Mouse (Mus musculus) gastrocnemius, adult 2 months (tissue): Measurements from ENCODE around the gene Zdhhc8. TPM values are rescaled to one million over a fixed set of nuclear protein-coding genes. Genes with fewer than 3 reads are reported as not detected.
A peak's percentile ranks its signal among the peaks of the same experiment; 100 is the strongest.

Experiments
- DNase-seq: peaks from one replicate; pipeline ENCODE4 v3.0.0; 2022
- H3K27ac ChIP-seq: fragments of 200-600 bp; 2 replicates; pipeline ENCODE4 v1.8.1; 2022; ENCODE audit warnings: mild to moderate bottlenecking
- H3K4me3 ChIP-seq: fragments of 200-600 bp; 2 replicates; pipeline ENCODE4 v1.8.1; 2022; ENCODE audit warnings: mild to moderate bottlenecking, moderate library complexity
- CTCF ChIP-seq: fragments of 200-600 bp; IDR thresholded peaks from 2 replicates; pipeline ENCODE4 v1.8.1; 2022; ENCODE audit warnings: antibody characterized with exemption, mild to moderate bottlenecking, moderate library complexity
- intact Hi-C: fragments of 180-260 bp; cut with DNase I; formaldehyde crosslinking; loops from one replicate; pipeline ENCODE4 v1.15.1; 2025
- long read RNA-seq, 2 experiments: library from polyadenylated mRNA; stranded (forward); transcript quantifications; one replicate each; pipeline ENCODE4 v2.0.0; 2021
- total RNA-seq, 2 experiments: library from RNA; stranded (reverse); gene quantifications; 2 replicates each; pipeline ENCODE4 v1.2.3; 2021

Zdhhc8 gene
- total RNA-seq: 10 to 100 TPM; 21.6 to 28.7 TPM
- long read RNA-seq, experiment 1, full-length matches to known transcripts: 11 of 29 reads
- long read RNA-seq, experiment 1, partial matches to known transcripts: 4 of 29 reads
- long read RNA-seq, experiment 1, other reads (novel, unspliced or antisense): 14 of 29 reads
- long read RNA-seq, experiment 2, full-length matches to known transcripts: 7 of 31 reads
- long read RNA-seq, experiment 2, partial matches to known transcripts: 5 of 31 reads
- long read RNA-seq, experiment 2, other reads (novel, unspliced or antisense): 19 of 31 reads

DNA sequence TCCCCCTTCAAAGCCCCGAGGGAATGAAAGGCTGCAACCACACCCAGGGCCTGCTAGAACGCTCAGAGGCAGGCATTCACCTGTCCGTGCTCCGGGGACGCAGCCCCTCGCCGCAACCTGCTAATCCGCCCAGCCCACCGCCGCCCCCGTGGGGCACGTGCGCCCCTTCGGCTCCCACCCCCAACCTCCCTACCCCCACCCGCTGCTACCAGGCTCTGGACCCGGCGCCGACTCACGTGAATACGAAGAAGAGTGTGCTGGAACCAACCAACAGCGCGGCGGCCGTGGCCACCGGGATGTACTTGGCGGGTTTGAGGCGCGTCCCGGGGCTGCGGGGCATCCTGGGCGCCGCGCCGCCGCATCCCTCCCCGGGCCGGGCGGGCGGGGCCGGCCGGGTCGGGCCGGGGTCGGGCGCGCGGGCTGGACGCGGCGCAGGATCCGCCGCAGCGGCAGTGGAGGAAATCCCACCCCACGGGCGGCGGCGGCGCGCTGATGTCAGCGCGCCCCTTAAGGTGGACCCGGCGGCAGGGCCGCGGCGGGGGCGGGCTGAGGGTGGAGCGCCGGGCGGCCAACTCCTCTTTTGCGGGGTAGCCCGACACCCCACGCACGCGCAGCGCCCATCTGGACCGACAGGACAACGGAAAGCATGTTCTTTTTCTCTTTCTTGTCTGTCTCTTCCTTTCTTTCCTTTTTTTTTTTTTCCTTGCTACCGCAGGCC lies at the start of gene Zdhhc8:
Zdhhc8 (minus strand) TSS at position 466 of the 718 bp plus-strand sequence.
- intact Hi-C loops: loop anchor here (10.0 kb wide), 1 partner anchor 320 kb away; the partner anchor contains the start of genes Ess2 and Gsc2
- peak; percentile 90 for DNase-seq
- no peak for TF ChIP-seq CTCF
- H3K4me3 ChIP-seq: peak within 1 kb of the TSS; percentile 95
- peak within 1 kb of the TSS; percentile 94 for H3K27ac ChIP-seq

DNA sequence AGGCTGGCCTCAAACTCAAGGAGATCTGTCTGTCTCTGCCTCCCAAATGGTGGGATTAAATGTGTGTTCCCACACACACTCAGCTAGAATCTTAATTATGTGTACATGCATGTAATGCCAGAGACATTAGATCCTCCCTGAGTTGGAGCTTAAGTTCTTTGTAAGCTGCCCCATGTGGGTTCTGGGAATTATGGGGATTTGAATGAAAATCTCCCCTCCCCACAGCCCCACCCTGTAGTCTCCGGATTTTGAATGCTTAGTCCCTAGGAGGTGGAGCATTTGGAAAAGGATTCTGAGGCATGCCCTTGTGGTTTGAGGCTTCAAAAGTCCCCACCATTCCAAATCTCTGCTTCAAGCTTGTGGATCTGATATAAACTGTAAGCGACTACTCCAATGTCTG lies 40.2 kb upstream of the Zdhhc8 start:
- DNase-seq: no peak
- intact Hi-C loops: no loop called here
- Histone ChIP-seq H3K27ac (no peak overlapping the region), H3K4me3 (no peak overlapping the region)
- TF ChIP-seq CTCF: no peak

DNA sequence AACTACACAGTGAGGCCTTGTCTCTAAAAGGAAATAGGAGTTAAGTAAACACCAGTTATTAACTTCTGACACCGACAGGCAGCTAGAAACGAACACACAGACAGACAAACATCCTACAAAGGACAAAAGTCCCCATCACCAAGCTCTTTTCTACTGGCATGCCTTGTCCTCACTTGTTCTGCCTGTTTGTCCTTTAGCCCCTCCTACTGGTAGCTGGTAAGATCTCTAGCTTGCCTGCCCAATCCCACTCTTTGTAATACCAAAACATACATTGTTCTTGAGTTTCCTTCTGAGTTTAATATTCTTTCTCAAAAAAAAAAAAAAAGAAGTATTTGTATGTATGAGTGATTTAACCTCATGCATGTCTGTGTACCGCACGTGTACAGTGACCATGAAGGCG lies 33.2 kb upstream of the Zdhhc8 start:
- H3K4me3 ChIP-seq: no peak overlapping the region
- TF ChIP-seq CTCF: peak; percentile 40; the same call in 1 of the 2 replicates
- DNase-seq: no peak
- no peak overlapping the region for H3K27ac ChIP-seq
- intact Hi-C loops: no loop called here

DNA sequence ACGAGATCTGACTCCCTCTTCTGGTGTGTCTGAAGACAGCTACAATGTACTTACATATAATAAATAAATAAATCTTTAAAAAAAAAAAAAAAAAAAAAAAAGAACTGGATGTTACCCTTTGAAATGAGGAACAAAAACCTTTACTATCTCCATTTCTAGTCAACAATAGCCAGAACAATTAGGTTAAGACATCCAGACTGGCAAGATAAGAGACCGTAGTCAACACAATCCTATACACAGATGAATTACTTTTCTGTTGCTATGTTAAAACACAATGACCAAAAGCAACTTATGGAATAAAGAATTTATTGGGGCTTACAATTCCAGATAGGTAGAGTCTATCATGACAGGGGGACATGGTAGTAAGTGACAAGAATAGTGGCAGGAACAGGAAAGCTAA lies 30.1 kb upstream of the Zdhhc8 start:
- Histone ChIP-seq H3K27ac (no peak overlapping the region), H3K4me3 (no peak overlapping the region)
- intact Hi-C loops: no loop called here
- DNase-seq: no peak
- no peak for TF ChIP-seq CTCF

DNA sequence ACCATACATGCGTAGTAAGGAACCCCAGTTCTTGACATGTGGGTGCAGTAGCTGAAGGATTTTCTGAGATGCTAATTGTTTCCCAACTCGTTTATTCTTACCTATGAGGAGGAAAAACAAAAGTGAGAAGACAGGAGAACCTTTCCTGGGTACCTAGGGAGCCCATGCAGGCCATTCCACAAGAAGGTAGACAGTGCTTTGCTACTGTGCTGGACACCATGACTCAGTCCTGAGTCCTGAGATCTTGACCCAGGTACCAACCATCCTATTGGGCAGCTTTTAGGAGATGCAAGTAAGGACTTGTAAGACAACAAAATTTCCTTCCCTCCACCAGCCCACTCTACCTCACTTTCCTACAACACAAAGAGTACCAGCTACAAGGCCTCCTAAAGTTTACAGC lies 23.3 kb upstream of the Zdhhc8 start, which contains the start of gene Gm49776:
Gm49776 (minus strand) TSS at position 101 of the 400 bp plus-strand sequence.
- no peak for DNase-seq
- no peak for TF ChIP-seq CTCF
- H3K4me3 ChIP-seq: no peak within 1 kb of the TSS
- intact Hi-C loops: no loop called here
- no peak within 1 kb of the TSS for H3K27ac ChIP-seq

DNA sequence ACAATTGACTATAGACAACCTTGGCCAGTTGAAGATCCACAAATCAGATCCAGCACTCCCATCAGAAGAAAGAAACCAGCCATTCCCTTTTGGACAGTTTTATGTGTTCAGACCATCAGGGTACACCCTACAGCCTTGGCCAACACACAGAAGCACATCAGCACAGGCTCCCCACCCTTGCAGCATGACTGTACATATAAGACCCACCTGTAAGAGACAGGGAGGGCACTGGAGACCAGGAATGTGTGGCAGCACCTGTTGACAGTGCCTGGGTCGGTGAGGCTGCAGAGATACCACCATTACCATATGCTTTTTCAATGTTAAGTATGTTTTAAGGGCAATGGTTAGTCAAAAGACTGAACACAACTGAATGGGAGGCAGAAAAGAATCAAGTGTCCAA lies 18.9 kb upstream of the Zdhhc8 start:
- intact Hi-C loops: no loop called here
- Histone ChIP-seq H3K4me3 (no peak overlapping the region), H3K27ac (no peak overlapping the region)
- TF ChIP-seq CTCF: no peak
- DNase-seq: no peak

DNA sequence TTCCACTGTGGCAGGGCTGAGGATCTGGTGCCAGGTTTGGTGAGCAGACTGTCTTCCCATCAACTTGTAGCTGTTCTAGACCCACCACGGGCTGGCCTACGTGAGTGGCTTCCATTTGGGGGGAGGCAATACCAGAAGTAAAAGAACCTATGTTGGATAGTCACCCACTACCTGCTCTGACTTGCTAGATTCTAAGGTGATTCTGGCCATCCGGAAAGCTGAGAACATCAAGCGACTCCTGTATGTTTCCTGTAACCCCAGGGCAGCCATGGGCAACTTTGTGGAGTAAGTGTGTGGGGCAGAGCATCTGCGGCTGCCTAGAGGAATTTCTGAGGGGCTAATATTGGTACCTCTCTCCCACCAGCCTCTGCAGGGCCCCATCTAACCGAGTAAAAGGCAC lies 17.8 kb upstream of the Zdhhc8 start:
- intact Hi-C loops: no loop called here
- no peak for DNase-seq
- no peak for TF ChIP-seq CTCF
- H3K4me3 ChIP-seq: no peak overlapping the region
- no peak overlapping the region for H3K27ac ChIP-seq

DNA sequence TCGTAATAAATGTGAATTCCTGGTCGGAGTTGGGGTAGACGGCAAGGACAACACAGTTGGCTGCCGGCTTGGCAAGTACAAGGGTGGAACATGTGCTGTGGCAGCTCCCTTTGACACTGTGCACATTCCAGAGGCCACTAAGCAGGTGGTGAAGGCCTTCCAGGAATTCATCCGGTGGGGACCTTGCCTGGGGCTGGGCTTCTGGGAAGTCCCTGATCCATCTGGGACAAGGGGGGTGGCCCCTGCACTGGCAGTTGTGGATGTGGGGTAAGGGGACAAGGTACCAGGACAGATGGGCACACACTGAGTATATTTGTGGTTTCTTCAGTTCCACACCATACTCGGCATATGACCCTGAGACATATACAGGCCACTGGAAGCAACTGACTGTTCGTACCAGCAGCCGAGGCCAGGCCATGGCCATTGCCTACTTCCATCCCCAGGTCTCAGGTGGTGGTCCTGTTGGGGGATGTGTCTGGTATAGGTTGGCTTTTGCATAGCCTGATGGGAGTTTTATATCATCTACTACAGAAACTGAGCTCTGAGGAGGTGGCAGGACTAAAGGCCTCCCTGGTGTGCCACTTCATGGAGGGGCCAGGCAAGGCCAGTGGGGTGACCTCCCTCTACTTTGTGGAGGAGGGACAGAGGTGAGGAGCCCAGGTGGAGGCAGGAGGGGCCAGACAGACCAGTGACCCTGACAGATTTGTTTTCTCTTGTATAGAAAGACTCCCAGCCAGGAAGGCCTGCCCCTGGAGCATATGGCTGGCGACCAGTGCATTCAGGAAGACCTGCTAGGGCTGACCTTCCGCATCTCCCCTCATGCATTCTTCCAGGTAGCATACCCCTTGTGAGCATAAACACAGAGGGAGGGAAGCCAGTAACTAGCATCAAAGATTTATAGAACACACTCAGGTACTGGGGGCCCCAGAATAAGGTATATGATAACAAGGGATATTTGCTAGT lies 16.2 kb upstream of the Zdhhc8 start:
- Histone ChIP-seq H3K4me3 (peak overlapping the region; percentile 7; the same call in 1 of the 2 replicates), H3K27ac (no peak overlapping the region)
- DNase-seq: no peak
- TF ChIP-seq CTCF: no peak
- intact Hi-C loops: no loop called here

DNA sequence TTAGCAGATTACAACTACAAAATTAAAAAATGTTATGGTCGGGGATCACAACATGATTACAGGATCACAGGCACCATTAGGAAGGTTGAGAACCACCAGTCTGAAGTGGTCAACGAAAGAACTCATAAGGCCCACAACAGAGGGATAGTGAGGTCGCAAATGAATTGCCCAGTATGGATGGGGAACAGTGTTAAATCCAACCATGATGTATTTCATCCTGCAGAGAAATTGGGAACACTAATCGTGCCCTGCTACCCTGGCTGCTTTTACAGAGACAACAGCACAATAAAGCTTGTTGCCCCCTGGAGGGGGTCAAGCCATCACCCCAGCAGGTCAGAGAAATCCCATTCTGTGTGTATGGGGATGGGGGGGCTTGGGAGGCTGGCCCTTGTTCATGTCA lies 15.3 kb upstream of the Zdhhc8 start:
- TF ChIP-seq CTCF: no peak
- Histone ChIP-seq H3K27ac (no peak overlapping the region), H3K4me3 (peak overlapping the region; percentile 93)
- intact Hi-C loops: no loop called here
- no peak for DNase-seq

DNA sequence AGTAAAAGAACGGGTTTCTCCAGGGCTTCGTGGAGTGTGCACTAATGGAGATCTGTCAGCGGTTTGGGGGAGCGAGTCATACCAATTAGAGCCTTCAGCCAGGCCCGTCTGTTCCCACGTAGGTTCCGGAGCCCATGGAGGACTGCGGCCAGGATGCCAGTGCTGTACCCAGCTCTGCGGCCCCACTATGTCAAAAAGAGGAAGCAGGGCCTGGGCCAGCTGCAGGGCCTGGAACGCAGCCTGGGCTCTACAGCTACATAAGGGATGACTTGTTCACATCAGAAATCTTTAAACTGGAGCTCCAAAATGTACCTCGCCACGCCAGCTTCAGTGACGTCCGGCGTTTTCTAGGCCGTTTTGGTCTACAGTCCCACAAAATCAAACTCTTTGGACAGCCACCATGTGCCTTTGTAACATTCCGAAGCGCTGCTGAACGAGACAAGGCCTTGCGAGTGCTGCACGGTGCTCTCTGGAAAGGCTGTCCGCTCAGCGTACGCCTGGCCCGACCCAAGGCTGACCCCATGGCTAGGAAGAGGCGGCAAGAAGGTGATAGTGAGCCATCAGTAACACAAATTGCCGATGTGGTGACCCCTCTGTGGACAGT lies 14.5 kb upstream of the Zdhhc8 start:
- DNase-seq: peak; percentile 60
- no peak for TF ChIP-seq CTCF

DNA sequence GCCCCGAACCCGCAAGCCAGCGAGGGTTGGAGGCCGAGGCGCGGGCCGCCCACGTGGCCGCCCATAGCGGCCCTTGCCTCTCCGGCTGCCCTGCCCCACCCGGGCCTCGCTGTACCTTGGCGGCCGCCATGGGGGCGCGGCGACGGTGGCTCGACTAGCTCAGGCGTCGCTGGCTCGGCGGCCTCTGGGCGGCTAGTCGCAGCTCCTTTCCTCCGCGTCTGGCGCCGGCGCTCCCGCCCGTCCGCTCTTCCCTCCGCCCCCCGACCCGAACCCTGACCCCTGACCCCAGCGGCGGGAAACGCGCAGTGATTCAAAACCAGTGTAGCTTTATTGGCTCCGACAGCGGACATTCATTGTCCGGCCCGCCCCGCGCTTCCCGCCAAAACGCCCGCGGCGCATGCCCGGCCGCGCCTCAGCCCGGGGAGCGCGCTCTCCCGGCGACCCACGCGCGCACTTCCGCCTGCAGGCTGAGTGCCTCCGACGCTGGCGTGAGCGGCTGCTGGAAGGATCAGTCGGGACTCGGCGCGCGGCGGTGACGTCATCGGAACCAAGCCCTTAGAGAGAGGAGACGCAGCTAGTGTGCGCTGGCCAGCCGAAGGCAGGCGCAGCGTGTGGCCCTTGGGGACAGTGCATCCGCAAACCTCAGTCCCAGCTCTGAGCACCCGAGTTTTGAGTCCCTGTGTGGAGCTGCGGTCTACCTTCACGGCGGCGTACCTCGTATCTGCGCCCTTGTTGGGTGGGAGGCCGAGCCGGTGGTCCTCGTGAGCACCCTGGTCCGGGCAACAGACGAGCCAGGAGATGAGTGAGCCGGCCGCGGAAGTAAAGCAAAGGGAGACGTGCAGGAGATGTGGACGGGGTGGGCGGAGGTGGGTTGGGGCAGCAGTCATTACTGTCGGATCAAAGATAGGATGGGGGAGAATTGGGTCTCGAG lies 13.8 kb upstream of the Zdhhc8 start, which contains the start of the genes Trmt2a and Ranbp1:
Trmt2a (plus strand) TSS at position 247 of the 931 bp plus-strand sequence.
Ranbp1 (minus strand) TSS at position 300 of the 931 bp plus-strand sequence.
- Histone ChIP-seq H3K27ac (peak within 1 kb of the TSS; percentile 97), H3K4me3 (peak within 1 kb of the TSS; percentile 93)
- peak; percentile 100 for DNase-seq
- intact Hi-C loops: loop anchor here (5.0 kb wide), 1 partner anchor 39 kb away; the partner anchor contains the start of gene Dgcr8
- no peak for TF ChIP-seq CTCF

More for the DNA sequence above, 14.5 kb upstream of the Zdhhc8 start:
- Histone ChIP-seq H3K4me3 (peak overlapping the region; percentile 93), H3K27ac (peak overlapping the region; percentile 97)
- intact Hi-C loops: loop anchor here (5.0 kb wide), 1 partner anchor 38 kb away; the partner anchor contains the start of gene Dgcr8
